Mouse (Mus musculus): ENCODE data around the gene Wdr48. TPM values are rescaled to one million over a fixed set of nuclear protein-coding genes. Genes with fewer than 3 reads are reported as not detected.

The Wdr48 gene
- polyA plus RNA-seq, 1 experiment from 2014 or later: 38.7 TPM

- in situ Hi-C loops (cut with MboI; ENCODE audit: low pct_unique_long_range_greater_than_20kb): no loop called here
- no peak for ATAC-seq
- TF ChIP-seq CTCF (IDR thresholded peaks at IDR 0.05): no peak
- no peak for DNase-seq (ENCODE audit: low read depth, low spot score)
- POLR2A ChIA-PET: no interaction called here
- CTCF ChIA-PET: no interaction called here
- H3K27me3 ChIP-seq: no peaks in the 10 kb centered on the region
These were observed 50.7 kb downstream of the Wdr48 start for GRCm38 (mm10) chr9:119945173-119945900.

- in situ Hi-C loops (cut with MboI; ENCODE audit: low pct_unique_long_range_greater_than_20kb): no loop called here
- ATAC-seq: no peak
- no peak for DNase-seq (ENCODE audit: low read depth, low spot score)
- TF ChIP-seq CTCF (IDR thresholded peaks at IDR 0.05): no peak
- ChIA-PET POLR2A (no interaction called here), CTCF (interaction anchor here (1.3 kb wide), 1 partner anchor 22 kb away, joined by 4 read pairs; no protein-coding TSS in a partner anchor)
- H3K27me3 ChIP-seq: no peaks in the 10 kb centered on the region
These were observed 54.1 kb downstream of the Wdr48 start for GRCm38 (mm10) chr9:119948804-119949203.

- POLR2A ChIA-PET: interaction anchor here (0.9 kb wide), 1 partner anchor 17 kb away, joined by 6 read pairs; no protein-coding TSS in a partner anchor
- TF ChIP-seq CTCF (IDR thresholded peaks at IDR 0.05): no peak
- no peak for ATAC-seq
These were observed 55.8 kb downstream of the Wdr48 start for GRCm38 (mm10) chr9:119950434-119950833.

GRCm38 (mm10) chr9:119951388-119951787, 56.7 kb downstream of the Wdr48 start:
- H3K27me3 ChIP-seq: no peaks in the 10 kb centered on the region
- in situ Hi-C loops (cut with MboI; ENCODE audit: low pct_unique_long_range_greater_than_20kb): no loop called here
- DNase-seq (ENCODE audit: low read depth, low spot score) (no peak), ATAC-seq (no peak)
- TF ChIP-seq CTCF (IDR thresholded peaks at IDR 0.05): no peak
- ChIA-PET POLR2A (no interaction called here), CTCF (no interaction called here)

More at GRCm38 (mm10) chr9:119950434-119950833, 55.8 kb downstream of the Wdr48 start:
- CTCF ChIA-PET: interaction anchor here (1.3 kb wide), 1 partner anchor 9 kb away, joined by 3 read pairs; no protein-coding TSS in a partner anchor
- H3K27me3 ChIP-seq: no peaks in the 10 kb centered on the region
- no peak for DNase-seq (ENCODE audit: low read depth, low spot score)
- in situ Hi-C loops (cut with MboI; ENCODE audit: low pct_unique_long_range_greater_than_20kb): no loop called here

- ChIA-PET POLR2A (no interaction called here), CTCF (no interaction called here)
- in situ Hi-C loops (cut with MboI; ENCODE audit: low pct_unique_long_range_greater_than_20kb): no loop called here
- TF ChIP-seq CTCF (IDR thresholded peaks at IDR 0.05): no peak
- H3K27me3 ChIP-seq: no peaks in the 10 kb centered on the region
- DNase-seq (ENCODE audit: low read depth, low spot score) (no peak), ATAC-seq (no peak)
These were observed 64.2 kb downstream of the Wdr48 start for GRCm38 (mm10) chr9:119958835-119959234.

GRCm38 (mm10) chr9:119962216-119962615, 67.5 kb downstream of the Wdr48 start:
- no peak for TF ChIP-seq CTCF (IDR thresholded peaks at IDR 0.05)
- ATAC-seq (no peak), DNase-seq (ENCODE audit: low read depth, low spot score) (no peak)
- no peaks in the 10 kb centered on the region for H3K27me3 ChIP-seq
- POLR2A ChIA-PET: interaction anchor here (0.6 kb wide), 1 partner anchor 166 kb away, joined by 3 read pairs; no protein-coding TSS in a partner anchor
- CTCF ChIA-PET: interaction anchor here (1.3 to 1.7 kb wide), 2 partner anchors 110 to 136 kb away, joined by 3 to 9 read pairs; no protein-coding TSS in a partner anchor
- in situ Hi-C loops (cut with MboI; ENCODE audit: low pct_unique_long_range_greater_than_20kb): no loop called here

- ATAC-seq (peak; percentile 53), DNase-seq (ENCODE audit: low read depth, low spot score) (no peak)
- H3K27me3 ChIP-seq: no peaks in the 10 kb centered on the region
- ChIA-PET CTCF (interaction anchor here (1.3 to 1.7 kb wide), 2 partner anchors 109 to 135 kb away, joined by 3 to 9 read pairs; no protein-coding TSS in a partner anchor), POLR2A (no interaction called here)
- in situ Hi-C loops (cut with MboI; ENCODE audit: low pct_unique_long_range_greater_than_20kb): no loop called here
- TF ChIP-seq CTCF (IDR thresholded peaks at IDR 0.05): no peak
These were observed 68.4 kb downstream of the Wdr48 start for GRCm38 (mm10) chr9:119962987-119963667.

GRCm38 (mm10) chr9:119964206-119964605, 69.5 kb downstream of the Wdr48 start:
- no peak for DNase-seq (ENCODE audit: low read depth, low spot score)
- in situ Hi-C loops (cut with MboI; ENCODE audit: low pct_unique_long_range_greater_than_20kb): no loop called here

GRCm38 (mm10) chr9:119965186-119965585, 70.5 kb downstream of the Wdr48 start:
- no peaks in the 10 kb centered on the region for H3K27me3 ChIP-seq
- ATAC-seq (no peak), DNase-seq (ENCODE audit: low read depth, low spot score) (no peak)
- POLR2A ChIA-PET: no interaction called here
- no peak for TF ChIP-seq CTCF (IDR thresholded peaks at IDR 0.05)
- CTCF ChIA-PET: no interaction called here
- in situ Hi-C loops (cut with MboI; ENCODE audit: low pct_unique_long_range_greater_than_20kb): loop anchor here (5.0 kb wide), 1 partner anchor 107 kb away; no protein-coding TSS in a partner anchor

More at GRCm38 (mm10) chr9:119964206-119964605, 69.5 kb downstream of the Wdr48 start:
- H3K27me3 ChIP-seq: no peaks in the 10 kb centered on the region
- ATAC-seq: no peak
- TF ChIP-seq CTCF (IDR thresholded peaks at IDR 0.05): no peak
- CTCF ChIA-PET: no interaction called here
- POLR2A ChIA-PET: no interaction called here

GRCm38 (mm10) chr9:119966221-119966910, 71.7 kb downstream of the Wdr48 start:
- POLR2A ChIA-PET: interaction anchor here (0.6 kb wide), 1 partner anchor 71 kb away, joined by 3 read pairs; no protein-coding TSS in a partner anchor
- no peak for ATAC-seq
- in situ Hi-C loops (cut with MboI; ENCODE audit: low pct_unique_long_range_greater_than_20kb): loop anchor here (5.0 kb wide), 1 partner anchor 106 kb away; no protein-coding TSS in a partner anchor
- CTCF ChIA-PET: no interaction called here
- no peak for DNase-seq (ENCODE audit: low read depth, low spot score)
- no peak for TF ChIP-seq CTCF (IDR thresholded peaks at IDR 0.05)
- no peaks in the 10 kb centered on the region for H3K27me3 ChIP-seq

Data from Patski (cell line).